Mouse (Mus musculus) midbrain, embryonic 15.5 days (tissue): Measurements from ENCODE around the gene Disc1. TPM values are rescaled to one million over a fixed set of nuclear protein-coding genes. Genes with fewer than 3 reads are reported as not detected.

Experiments
- ATAC-seq: fragments of 200-750 bp; cut with Nextera tagmentation; replicated peaks from 2 replicates; pipeline ENCODE4 v1.8.0; 2017; ENCODE audit warnings: moderate TSS enrichment
- H3K27ac ChIP-seq: fragments of 300-500 bp; sonication (generic); 2 replicates; pipeline ENCODE4 v1.5.1; 2015; ENCODE audit warnings: mild to moderate bottlenecking, inconsistent platforms
- H3K27me3 ChIP-seq: fragments of 300-500 bp; sonication (generic); replicated peaks from 2 replicates; pipeline ENCODE4 v1.6.1; 2015; ENCODE audit warnings: inconsistent platforms
- H3K36me3 ChIP-seq: fragments of 300-500 bp; sonication (generic); replicated peaks from 2 replicates; pipeline ENCODE4 v1.6.1; 2015; ENCODE audit warnings: inconsistent platforms
- H3K4me1 ChIP-seq: fragments of 300-500 bp; sonication (generic); 2 replicates; pipeline ENCODE4 v1.6.1; 2015; ENCODE audit warnings: inconsistent platforms
- H3K4me2 ChIP-seq: fragments of 300-500 bp; sonication (generic); 2 replicates; pipeline ENCODE4 v1.6.1; 2015; ENCODE audit warnings: inconsistent platforms, mild to moderate bottlenecking, moderate library complexity
- H3K4me3 ChIP-seq: fragments of 300-500 bp; sonication (generic); 2 replicates; pipeline ENCODE4 v1.5.1; 2015; ENCODE audit warnings: mild to moderate bottlenecking, inconsistent platforms
- H3K9ac ChIP-seq: fragments of 300-500 bp; sonication (generic); 2 replicates; pipeline ENCODE4 v1.6.1; 2015; ENCODE audit warnings: mild to moderate bottlenecking, inconsistent platforms
- H3K9me3 ChIP-seq: fragments of 300-500 bp; sonication (generic); 2 replicates; pipeline ENCODE4 v1.6.1; 2016; ENCODE audit warnings: inconsistent platforms
- WGBS: fragments of 180-500 bp; shearing (Covaris S2); methylation state at CpG from one replicate; pipeline ENCODE4 v1.1.7; 2015; ENCODE audit warnings: mixed read lengths; 5-methylcytosine and 5-hydroxymethylcytosine counted together
- polyA plus RNA-seq: library from polyadenylated mRNA; unstranded; fragments of >200 nt; fragmentation: Nextera tagmentation; extraction: Ambion mirVana; gene quantifications from 2 replicates; pipeline ENCODE4 v1.2.1, GENCODE M21; 2015

Gene Disc1
- polyA plus RNA-seq, 1 experiment from 2014 or later, result 1.6 TPM

GRCm38 (mm10) chr8:125043394-125043793 lies 10.6 kb upstream of the Disc1 start:
- ATAC-seq, result no peak
- Histone ChIP-seq H3K4me1 (no peaks in the 10 kb centered on the region), H3K27ac (no peak overlapping the region), H3K9ac (no peak overlapping the region), H3K4me3 (no peak overlapping the region), H3K4me2 (no peak overlapping the region), H3K36me3 (peaks cover 12% of the 10 kb centered on the region; the same call in 1 of the 2 replicates), H3K9me3 (no peaks in the 10 kb centered on the region), H3K27me3 (no peaks in the 10 kb centered on the region)
- WGBS, result 78% methylated on average over 7 of the region's 7 CpGs

- no peak overlapping the region for H3K27ac ChIP-seq
- no peaks in the 10 kb centered on the region for H3K27me3 ChIP-seq
- 47% methylated on average over 9 of the region's 9 CpGs for WGBS
Observed at GRCm38 (mm10) chr8:125043935-125044334, 10.1 kb upstream of the Disc1 start.

GRCm38 (mm10) chr8:125045760-125046159 lies 8.2 kb upstream of the Disc1 start:
- Histone ChIP-seq H3K27ac (no peak overlapping the region), H3K9me3 (no peaks in the 10 kb centered on the region), H3K4me2 (no peak overlapping the region), H3K36me3 (no peaks in the 10 kb centered on the region), H3K4me3 (no peak overlapping the region), H3K27me3 (no peaks in the 10 kb centered on the region), H3K4me1 (no peaks in the 10 kb centered on the region), H3K9ac (no peak overlapping the region)
- no peak for ATAC-seq
- 94% methylated on average over 1 of the region's 1 CpGs for WGBS

More at GRCm38 (mm10) chr8:125043935-125044334, 10.1 kb upstream of the Disc1 start:
- H3K4me3 ChIP-seq, result no peak overlapping the region
- H3K4me1 ChIP-seq, result no peaks in the 10 kb centered on the region
- no peaks in the 10 kb centered on the region for H3K9me3 ChIP-seq
- no peak overlapping the region for H3K9ac ChIP-seq
- no peak for ATAC-seq
- H3K36me3 ChIP-seq, result peaks cover 9% of the 10 kb centered on the region; the same call in 1 of the 2 replicates
- no peak overlapping the region for H3K4me2 ChIP-seq

GRCm38 (mm10) chr8:125049051-125049750 lies 4.8 kb upstream of the Disc1 start:
- Histone ChIP-seq H3K27ac (no peak overlapping the region), H3K4me2 (no peak overlapping the region), H3K36me3 (no peaks in the 10 kb centered on the region), H3K4me3 (no peak overlapping the region), H3K27me3 (peaks cover 17% of the 10 kb centered on the region), H3K9ac (no peak overlapping the region), H3K4me1 (peaks cover 9% of the 10 kb centered on the region), H3K9me3 (no peaks in the 10 kb centered on the region)
- ATAC-seq, result no peak
- WGBS, result 67% methylated on average over 5 of the region's 5 CpGs

- no peak overlapping the region for H3K9ac ChIP-seq
- ATAC-seq, result no peak
- peaks cover 21% of the 10 kb centered on the region for H3K27me3 ChIP-seq
- no peak overlapping the region for H3K4me2 ChIP-seq
- H3K4me3 ChIP-seq, result no peak overlapping the region
- no peak overlapping the region for H3K27ac ChIP-seq
- no peaks in the 10 kb centered on the region for H3K36me3 ChIP-seq
- peaks cover 13% of the 10 kb centered on the region for H3K4me1 ChIP-seq
- no peaks in the 10 kb centered on the region for H3K9me3 ChIP-seq
- 87% methylated on average over 6 of the region's 6 CpGs for WGBS
Observed at GRCm38 (mm10) chr8:125049826-125050225, 4.2 kb upstream of the Disc1 start.

GRCm38 (mm10) chr8:125052026-125052425 lies 2.0 kb upstream of the Disc1 start:
- Histone ChIP-seq H3K9ac (no peak overlapping the region), H3K27me3 (peaks cover 32% of the 10 kb centered on the region), H3K4me3 (no peak overlapping the region), H3K27ac (no peak overlapping the region), H3K36me3 (no peaks in the 10 kb centered on the region), H3K9me3 (no peaks in the 10 kb centered on the region), H3K4me1 (peaks cover 13% of the 10 kb centered on the region), H3K4me2 (no peak overlapping the region)
- WGBS, result 26% methylated on average over 2 of the region's 2 CpGs
- no peak for ATAC-seq

GRCm38 (mm10) chr8:125054436-125054810 lies 428 bp downstream of the Disc1 start:
- peaks cover 32% of the 10 kb centered on the region for H3K27me3 ChIP-seq
- H3K4me1 ChIP-seq, result peaks cover 13% of the 10 kb centered on the region
- H3K9me3 ChIP-seq, result no peaks in the 10 kb centered on the region
- H3K4me2 ChIP-seq, result peak overlapping the region; percentile 96
- 1% methylated on average over 32 of the region's 38 CpGs for WGBS
- peak overlapping the region; percentile 63 for H3K9ac ChIP-seq
- H3K4me3 ChIP-seq, result peak overlapping the region; percentile 66
- H3K27ac ChIP-seq, result peak overlapping the region; percentile 46
- H3K36me3 ChIP-seq, result no peaks in the 10 kb centered on the region
- peak; percentile 66 for ATAC-seq

GRCm38 (mm10) chr8:125060904-125061303 lies 6.9 kb downstream of the Disc1 start:
- Histone ChIP-seq H3K4me1 (no peaks in the 10 kb centered on the region), H3K9me3 (no peaks in the 10 kb centered on the region), H3K9ac (no peak overlapping the region), H3K36me3 (no peaks in the 10 kb centered on the region), H3K27ac (no peak overlapping the region), H3K4me2 (no peak overlapping the region), H3K4me3 (no peak overlapping the region), H3K27me3 (0 out of 2 replicates have a peak, but pooled peaks cover under 1% of the 10 kb centered on the region)
- 85% methylated on average over 8 of the region's 8 CpGs for WGBS
- no peak for ATAC-seq

GRCm38 (mm10) chr8:125065596-125065995 lies 11.6 kb downstream of the Disc1 start:
- Histone ChIP-seq H3K27me3 (no peaks in the 10 kb centered on the region), H3K36me3 (no peaks in the 10 kb centered on the region), H3K4me3 (no peak overlapping the region), H3K4me2 (no peak overlapping the region), H3K27ac (no peak overlapping the region), H3K4me1 (peaks cover 3% of the 10 kb centered on the region; the same call in 1 of the 2 replicates), H3K9ac (no peak overlapping the region), H3K9me3 (no peaks in the 10 kb centered on the region)
- no peak for ATAC-seq
- WGBS, result 86% methylated on average over 6 of the region's 6 CpGs

- 40% methylated on average over 12 of the region's 12 CpGs for WGBS
- no peaks in the 10 kb centered on the region for H3K27me3 ChIP-seq
- peak; percentile 80 for ATAC-seq
- H3K4me1 ChIP-seq, result peaks cover 3% of the 10 kb centered on the region; the same call in 1 of the 2 replicates
- no peaks in the 10 kb centered on the region for H3K36me3 ChIP-seq
- no peak overlapping the region for H3K4me2 ChIP-seq
- no peak overlapping the region for H3K9ac ChIP-seq
- peak overlapping the region; percentile 71 for H3K27ac ChIP-seq
- H3K9me3 ChIP-seq, result no peaks in the 10 kb centered on the region
- H3K4me3 ChIP-seq, result no peak overlapping the region
Observed at GRCm38 (mm10) chr8:125066913-125067595, 13.1 kb downstream of the Disc1 start.

- Histone ChIP-seq H3K4me3 (no peak overlapping the region), H3K4me2 (no peak overlapping the region), H3K9me3 (no peaks in the 10 kb centered on the region), H3K9ac (no peak overlapping the region), H3K27ac (peak overlapping the region; percentile 71; the same call in 1 of the 2 replicates), H3K4me1 (peaks cover 3% of the 10 kb centered on the region; the same call in 1 of the 2 replicates), H3K36me3 (no peaks in the 10 kb centered on the region), H3K27me3 (no peaks in the 10 kb centered on the region)
- 70% methylated on average over 9 of the region's 9 CpGs for WGBS
- no peak; the same call in 1 of the 2 replicates for ATAC-seq
Observed at GRCm38 (mm10) chr8:125067596-125067960, 13.6 kb downstream of the Disc1 start.

GRCm38 (mm10) chr8:125068146-125068905 lies 14.3 kb downstream of the Disc1 start:
- WGBS, result 86% methylated on average over 6 of the region's 6 CpGs
- Histone ChIP-seq H3K4me3 (no peak overlapping the region), H3K36me3 (no peaks in the 10 kb centered on the region)

More at GRCm38 (mm10) chr8:125068146-125068905, 14.3 kb downstream of the Disc1 start:
- Histone ChIP-seq H3K27me3 (no peaks in the 10 kb centered on the region), H3K4me2 (no peak overlapping the region), H3K9ac (no peak overlapping the region), H3K4me1 (peaks cover 3% of the 10 kb centered on the region; the same call in 1 of the 2 replicates), H3K27ac (peak overlapping the region; percentile 49), H3K9me3 (no peaks in the 10 kb centered on the region)
- no peak for ATAC-seq
